Comparison of ENCODE assay signal across 11 mouse cellular contexts in genomic region chr1:164576856-164577489, GRCm38 (mm10).
DNase-seq lines count a peak whose midpoint lies in the region; ATAC-seq lines count a peak whose summit lies in the region.
"Had no signal": no experiment of that assay in that cellular context is flagged by ENCODE, and none has a peak within 500 bp of the region (broad histone marks: within the 10 kb centered on the region; RNA-seq: fewer than 3 reads in every experiment).

No protein-coding gene starts in this region.

- peak; percentile 58; the same call in 1 of the 2 replicates for ATAC-seq in hindbrain, embryonic 13.5 days (ENCODE audit: low FRiP score)

- H3K9ac ChIP-seq in hindbrain, embryonic 13.5 days, result no peak overlapping the region
- H3K9ac ChIP-seq: liver, embryonic 13.5 days; stomach, embryonic 15.5 days had no signal

- no peaks in the 10 kb centered on the region for H3K9me3 ChIP-seq in forebrain, embryonic 10.5 days
- H3K9me3 ChIP-seq in hindbrain, embryonic 13.5 days, result no peaks in the 10 kb centered on the region
- H3K9me3 ChIP-seq: liver, embryonic 13.5 days; stomach, embryonic 15.5 days had no signal

- 55% methylated on average over 14 of the region's 14 CpGs for WGBS in forebrain, embryonic 10.5 days
- WGBS in hindbrain, embryonic 13.5 days, result 23% methylated on average over 14 of the region's 14 CpGs

- peak overlapping the region; percentile 35 for H3K4me2 ChIP-seq in hindbrain, embryonic 13.5 days
- H3K4me2 ChIP-seq: liver, embryonic 13.5 days; stomach, embryonic 15.5 days had no signal

- intact Hi-C loops in left cerebral cortex, postnatal 36 days (cut with DNase I), result no loop called here
- intact Hi-C loops in heart, postnatal 36 days (cut with DNase I), result no loop called here

- peak; percentile 18 for DNase-seq in forebrain, embryonic 10.5 days (ENCODE audit: extremely low spot score, low spot score)
- peak; percentile 60 to 61 for DNase-seq in left cerebral cortex, postnatal 36 days (ENCODE audit: low spot score in 2 of 2)
- peak; percentile 77 to 86 for DNase-seq in right cerebral cortex, postnatal 10 days (ENCODE audit: low spot score in 2 of 2)
- DNase-seq in urinary bladder, postnatal 10 days (ENCODE audit: low spot score), result no peak
- no peak for DNase-seq in cerebellum, postnatal 14 days
- no peak for DNase-seq in heart, postnatal 36 days
- DNase-seq in adipocyte (ENCODE audit: low spot score), result no peak
- DNase-seq: liver, embryonic 13.5 days had no signal

- H3K36me3 ChIP-seq in forebrain, embryonic 10.5 days (replicated peaks), result no peaks in the 10 kb centered on the region
- no peaks in the 10 kb centered on the region for H3K36me3 ChIP-seq in hindbrain, embryonic 13.5 days
- H3K36me3 ChIP-seq: liver, embryonic 13.5 days; stomach, embryonic 15.5 days had no signal

- H3K27ac ChIP-seq in forebrain, embryonic 10.5 days, result peak overlapping the region; percentile 76
- 0 out of 2 replicates have a peak overlapping the region, but pooled peaks have one; percentile 14 for H3K27ac ChIP-seq in hindbrain, embryonic 13.5 days
- H3K27ac ChIP-seq: liver, embryonic 13.5 days; stomach, embryonic 15.5 days had no signal

- H3K4me1 ChIP-seq in forebrain, embryonic 10.5 days, result peaks cover 27% of the 10 kb centered on the region
- peaks cover 12% of the 10 kb centered on the region for H3K4me1 ChIP-seq in hindbrain, embryonic 13.5 days (replicated peaks)
- H3K4me1 ChIP-seq: liver, embryonic 13.5 days; stomach, embryonic 15.5 days had no signal

- H3K27me3 ChIP-seq in forebrain, embryonic 10.5 days (ENCODE audit: poor library complexity, severe bottlenecking), result no peaks in the 10 kb centered on the region
- H3K27me3 ChIP-seq in hindbrain, embryonic 13.5 days, result no peaks in the 10 kb centered on the region
- H3K27me3 ChIP-seq: liver, embryonic 13.5 days; stomach, embryonic 15.5 days had no signal

- H3K4me3 ChIP-seq in forebrain, embryonic 10.5 days, result no peak overlapping the region
- no peak overlapping the region for H3K4me3 ChIP-seq in hindbrain, embryonic 13.5 days
- H3K4me3 ChIP-seq: liver, embryonic 13.5 days; myocyte; stomach, embryonic 15.5 days had no signal

Comparison
In these comparisons a context has a peak if more than half of its experiments do, and no peak if none do; other contexts are left out.
1. DNase-seq: peak in forebrain, embryonic 10.5 days (single experiment), left cerebral cortex, postnatal 36 days (2 of 2) and right cerebral cortex, postnatal 10 days (2 of 2); none in urinary bladder, postnatal 10 days (single experiment), cerebellum, postnatal 14 days (0 of 2), heart, postnatal 36 days (0 of 2) and adipocyte (single experiment).